Mouse (Mus musculus): ENCODE measurements around the gene Fancc.

Gene Fancc

DNA sequence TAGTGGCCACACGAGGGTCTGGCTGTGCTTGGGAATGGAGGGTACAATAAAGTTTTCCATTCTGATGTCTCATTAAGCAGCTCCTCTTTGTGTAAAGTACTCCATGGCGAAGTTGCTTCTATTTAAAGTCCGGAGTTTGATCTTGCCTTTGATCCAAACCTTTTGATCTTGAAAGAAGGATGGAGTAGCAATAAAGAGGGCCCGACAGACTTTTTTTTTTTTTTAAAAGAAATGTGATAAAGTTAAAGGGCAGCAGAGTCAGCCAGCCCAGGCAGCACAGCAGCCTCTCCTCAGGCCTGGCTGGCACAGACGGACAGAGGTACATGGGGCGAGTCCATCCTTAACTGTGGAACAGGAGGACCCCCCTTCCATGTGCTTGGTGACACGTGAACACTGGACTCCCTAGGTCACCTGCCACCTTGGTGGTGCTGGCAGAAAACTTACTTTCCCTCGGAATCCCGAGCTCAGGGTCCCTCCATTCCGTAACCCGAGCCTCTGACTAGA lies 257.7 kb downstream of the Fancc start:
- H3K9me3 ChIP-seq (ENCODE audit: low read length) = no peaks in the 10 kb centered on the region
- no peak for TF ChIP-seq POU5F1 (IDR thresholded peaks at IDR 0.05; ENCODE audit: borderline replicate concordance, low read length)
- TF ChIP-seq CTCF (conservative IDR thresholded peaks at IDR 0.05; ENCODE audit: low read length) = no peak
- TF ChIP-seq NANOG (IDR thresholded peaks at IDR 0.05; ENCODE audit: borderline replicate concordance, low read length) = no peak
- H3K27me3 ChIP-seq (ENCODE audit: insufficient read depth, low read length) = peaks cover 4% of the 10 kb centered on the region; the same call in 1 of the 2 replicates
- H3K4me3 ChIP-seq (replicated peaks; ENCODE audit: low read length) = peak overlapping the region; percentile 67
- H3K36me3 ChIP-seq (ENCODE audit: insufficient read depth, low read length) = peaks cover 23% of the 10 kb centered on the region
- H3K4me1 ChIP-seq (replicated peaks; ENCODE audit: low read depth, low read length) = peaks cover 27% of the 10 kb centered on the region

DNA sequence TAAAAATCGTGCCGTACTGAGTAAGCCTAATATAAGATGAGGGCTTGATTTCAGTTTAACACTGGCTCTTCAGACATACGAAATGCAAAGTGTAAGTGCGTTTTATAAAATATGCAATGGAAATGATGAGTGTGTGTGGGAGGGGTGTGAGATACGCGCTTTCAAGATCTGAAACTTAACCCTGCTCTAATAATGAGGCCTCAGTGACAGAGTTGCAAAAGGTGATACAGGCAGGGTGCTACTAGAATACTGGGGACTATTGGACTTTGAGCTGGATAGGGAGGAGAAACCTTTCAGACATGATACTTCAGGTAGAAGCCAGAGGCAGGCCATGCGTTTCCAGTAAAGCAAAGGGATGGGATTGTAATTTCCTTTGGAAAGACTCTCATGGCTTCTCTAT lies 259.0 kb downstream of the Fancc start:
- TF ChIP-seq POU5F1 (IDR thresholded peaks at IDR 0.05; ENCODE audit: borderline replicate concordance, low read length) (no peak), NANOG (IDR thresholded peaks at IDR 0.05; ENCODE audit: borderline replicate concordance, low read length) (no peak), CTCF (conservative IDR thresholded peaks at IDR 0.05; ENCODE audit: low read length) (no peak)
- H3K27me3 ChIP-seq (ENCODE audit: insufficient read depth, low read length) = peaks cover 4% of the 10 kb centered on the region; the same call in 1 of the 2 replicates
- peaks cover 18% of the 10 kb centered on the region for H3K36me3 ChIP-seq (ENCODE audit: insufficient read depth, low read length)
- H3K9me3 ChIP-seq (ENCODE audit: low read length) = no peaks in the 10 kb centered on the region
- peaks cover 27% of the 10 kb centered on the region for H3K4me1 ChIP-seq (replicated peaks; ENCODE audit: low read depth, low read length)
- H3K4me3 ChIP-seq (replicated peaks; ENCODE audit: low read length) = no peak overlapping the region

DNA sequence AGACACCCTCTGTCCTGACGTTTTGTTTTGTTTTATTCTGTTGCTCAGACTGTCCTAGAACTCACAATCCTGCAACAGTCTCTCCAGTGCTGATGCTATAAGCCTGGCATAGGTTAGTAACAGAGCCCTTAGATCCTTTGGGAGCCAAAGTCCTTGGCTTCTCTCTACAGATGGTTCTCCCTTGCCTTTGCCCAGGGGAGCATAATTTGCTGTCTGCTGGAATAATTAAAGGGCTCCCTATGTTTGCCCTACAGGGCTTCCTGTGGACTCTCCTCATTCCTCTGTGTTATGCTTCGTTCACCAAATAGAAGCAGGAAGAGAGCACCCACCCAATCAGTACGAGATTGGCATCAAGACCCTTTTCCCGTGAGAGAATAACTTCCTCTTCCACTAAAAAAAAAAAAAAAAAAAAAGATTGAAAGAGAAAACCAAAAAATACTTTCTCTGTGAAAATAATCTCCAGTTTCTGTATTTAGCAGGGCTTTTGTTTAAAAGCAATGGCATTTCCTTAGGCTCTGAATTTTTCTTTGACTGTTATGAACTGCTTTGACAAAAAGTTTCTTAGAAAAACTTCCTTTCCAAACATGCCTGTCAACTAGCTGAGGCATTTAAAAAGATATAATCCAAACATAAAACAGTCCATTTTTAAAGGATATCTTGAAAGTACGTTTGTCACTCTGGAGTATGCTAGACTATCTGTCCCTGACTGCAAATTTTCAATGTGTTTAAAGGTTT lies 260.8 kb downstream of the Fancc start:
- Histone ChIP-seq H3K27me3 (ENCODE audit: insufficient read depth, low read length) (peaks cover 4% of the 10 kb centered on the region; the same call in 1 of the 2 replicates), H3K36me3 (ENCODE audit: insufficient read depth, low read length) (peaks cover under 1% of the 10 kb centered on the region; the same call in 1 of the 2 replicates), H3K4me3 (replicated peaks; ENCODE audit: low read length) (no peak overlapping the region), H3K9me3 (ENCODE audit: low read length) (no peaks in the 10 kb centered on the region), H3K4me1 (replicated peaks; ENCODE audit: low read depth, low read length) (peaks cover 17% of the 10 kb centered on the region)
- no peak for TF ChIP-seq NANOG (IDR thresholded peaks at IDR 0.05; ENCODE audit: borderline replicate concordance, low read length)
- TF ChIP-seq POU5F1 (IDR thresholded peaks at IDR 0.05; ENCODE audit: borderline replicate concordance, low read length) = no peak
- no peak for TF ChIP-seq CTCF (conservative IDR thresholded peaks at IDR 0.05; ENCODE audit: low read length)

DNA sequence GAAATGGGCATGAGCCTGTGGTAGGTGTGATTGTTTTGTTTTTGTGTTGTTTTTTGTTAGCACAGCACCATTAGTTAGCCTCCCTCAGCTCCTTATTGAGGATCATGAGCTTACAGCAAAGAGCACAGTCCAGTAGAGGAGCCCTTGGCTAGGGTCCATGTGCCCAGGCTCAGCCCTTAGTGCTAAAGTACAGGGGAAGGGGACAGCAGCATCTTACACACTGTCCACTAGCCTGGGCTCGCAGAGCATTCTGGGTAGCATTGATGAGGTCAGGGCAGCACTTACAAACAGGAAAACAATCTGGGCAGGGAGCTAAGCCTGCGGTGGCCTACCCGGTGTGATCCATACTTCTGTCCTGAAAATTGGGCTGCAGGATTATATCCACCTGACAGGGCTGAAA lies 261.5 kb downstream of the Fancc start:
- Histone ChIP-seq H3K4me3 (replicated peaks; ENCODE audit: low read length) (no peak overlapping the region), H3K36me3 (ENCODE audit: insufficient read depth, low read length) (no peaks in the 10 kb centered on the region), H3K4me1 (replicated peaks; ENCODE audit: low read depth, low read length) (peaks cover 10% of the 10 kb centered on the region), H3K27me3 (ENCODE audit: insufficient read depth, low read length) (no peaks in the 10 kb centered on the region), H3K9me3 (ENCODE audit: low read length) (no peaks in the 10 kb centered on the region)
- TF ChIP-seq CTCF (conservative IDR thresholded peaks at IDR 0.05; ENCODE audit: low read length) (no peak), POU5F1 (IDR thresholded peaks at IDR 0.05; ENCODE audit: borderline replicate concordance, low read length) (no peak), NANOG (IDR thresholded peaks at IDR 0.05; ENCODE audit: borderline replicate concordance, low read length) (no peak)
